Mouse (Mus musculus) cerebellum, adult 9-10 months (tissue): ENCODE data around the gene Slc16a4.
"Not testable (repeated sequence)": the region's sequence is repeated elsewhere in the genome, so short reads cannot be mapped to it uniquely, and the experiment has no call there.

Experiments
- DNase-seq: peaks from one replicate; pipeline ENCODE4 v3.0.0; 2022

Gene Slc16a4

DNA sequence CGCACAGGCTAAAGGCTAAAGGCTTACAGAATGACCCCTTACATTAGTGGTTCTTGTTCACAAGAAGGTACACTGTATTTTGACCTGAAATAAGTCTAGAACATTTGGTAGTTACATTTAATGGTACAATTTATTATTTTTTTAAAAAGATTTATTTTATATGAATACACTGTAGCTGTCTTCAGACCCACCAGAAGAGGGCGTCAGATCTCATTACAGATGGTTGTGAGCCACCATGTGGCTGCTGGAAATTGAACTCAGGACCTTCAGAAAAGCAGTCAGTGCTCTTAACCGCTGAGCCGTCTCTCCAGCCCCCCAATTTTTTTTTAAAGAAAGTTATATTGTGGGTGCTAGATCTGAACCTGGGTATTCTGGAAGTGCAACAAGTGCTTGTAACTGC is 5.9 kb downstream of the Slc16a4 start:
- not testable (repeated sequence) for DNase-seq

DNA sequence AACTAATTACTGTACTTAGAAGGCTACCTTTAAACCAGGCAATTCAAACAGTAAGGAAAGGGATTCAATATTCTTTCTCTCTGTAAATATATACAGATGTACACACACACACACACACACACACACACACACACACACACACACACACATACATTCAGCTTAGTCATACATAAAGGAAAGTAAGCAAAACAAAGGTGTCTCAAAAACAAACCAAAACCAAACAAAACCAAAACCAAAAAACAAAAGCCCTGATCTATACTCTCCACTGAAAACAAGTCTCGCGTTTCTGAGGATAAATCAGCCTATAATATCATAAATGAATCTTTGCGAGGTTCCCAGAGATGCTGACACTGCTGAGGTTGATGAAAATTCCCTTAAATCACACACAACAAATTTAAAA is 26.3 kb downstream of the Slc16a4 start:
- no peak for DNase-seq

DNA sequence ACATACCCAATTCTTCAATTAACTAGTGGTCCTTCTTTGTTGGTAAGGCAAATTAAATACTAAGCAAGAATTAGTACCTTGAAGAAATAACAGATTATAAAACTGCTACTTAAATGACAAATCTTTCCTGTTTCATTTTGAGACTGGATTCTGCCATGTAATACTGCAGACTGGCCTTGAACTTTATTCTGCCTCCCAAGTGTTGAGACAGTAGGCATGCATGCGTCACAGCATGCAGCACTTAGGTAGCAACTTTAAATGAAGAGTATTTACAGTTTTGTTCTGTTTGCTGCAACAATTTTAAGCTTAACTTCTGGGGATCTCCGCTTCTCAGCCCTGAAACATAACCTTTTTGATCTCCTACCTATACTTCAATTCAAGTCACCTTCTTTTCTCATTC is 30.1 kb downstream of the Slc16a4 start:
- DNase-seq: no peak

DNA sequence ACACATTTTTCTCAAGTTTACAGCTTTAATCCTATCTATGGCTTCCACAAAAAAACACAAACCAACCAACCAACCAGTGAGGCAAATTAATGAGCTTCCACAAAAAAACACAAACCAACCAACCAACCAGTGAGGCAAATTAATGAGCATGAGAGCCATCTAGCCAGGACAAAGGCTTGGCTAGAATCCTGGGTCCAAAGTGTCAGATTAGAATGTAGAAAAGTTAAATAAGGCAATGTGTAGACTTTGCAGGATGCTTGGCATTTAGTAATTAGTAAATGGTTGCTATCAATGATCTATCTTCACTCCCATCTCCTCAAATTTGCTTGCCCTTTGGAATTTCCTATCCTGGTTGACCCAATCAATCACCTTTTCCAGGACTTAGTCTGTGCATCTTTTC is 30.7 kb downstream of the Slc16a4 start:
- no peak for DNase-seq

DNA sequence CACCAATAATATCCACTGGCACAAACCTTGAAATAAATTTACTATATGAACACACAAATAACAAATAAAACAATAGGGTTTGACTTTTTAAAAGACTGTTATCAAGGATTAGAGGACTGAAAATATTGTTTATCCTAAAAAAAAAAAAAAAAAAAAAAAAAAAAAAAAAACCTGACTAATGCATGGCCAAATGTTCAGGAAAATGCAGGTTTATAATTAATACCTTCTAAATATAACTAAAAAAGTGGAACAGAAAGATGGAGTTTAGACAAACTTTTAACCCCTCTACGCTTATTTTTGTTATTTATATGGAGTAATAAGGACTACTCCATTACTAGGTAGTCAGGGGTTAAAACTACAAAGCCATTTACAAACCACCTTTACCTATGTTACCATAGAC is 35.4 kb downstream of the Slc16a4 start:
- no peak for DNase-seq

DNA sequence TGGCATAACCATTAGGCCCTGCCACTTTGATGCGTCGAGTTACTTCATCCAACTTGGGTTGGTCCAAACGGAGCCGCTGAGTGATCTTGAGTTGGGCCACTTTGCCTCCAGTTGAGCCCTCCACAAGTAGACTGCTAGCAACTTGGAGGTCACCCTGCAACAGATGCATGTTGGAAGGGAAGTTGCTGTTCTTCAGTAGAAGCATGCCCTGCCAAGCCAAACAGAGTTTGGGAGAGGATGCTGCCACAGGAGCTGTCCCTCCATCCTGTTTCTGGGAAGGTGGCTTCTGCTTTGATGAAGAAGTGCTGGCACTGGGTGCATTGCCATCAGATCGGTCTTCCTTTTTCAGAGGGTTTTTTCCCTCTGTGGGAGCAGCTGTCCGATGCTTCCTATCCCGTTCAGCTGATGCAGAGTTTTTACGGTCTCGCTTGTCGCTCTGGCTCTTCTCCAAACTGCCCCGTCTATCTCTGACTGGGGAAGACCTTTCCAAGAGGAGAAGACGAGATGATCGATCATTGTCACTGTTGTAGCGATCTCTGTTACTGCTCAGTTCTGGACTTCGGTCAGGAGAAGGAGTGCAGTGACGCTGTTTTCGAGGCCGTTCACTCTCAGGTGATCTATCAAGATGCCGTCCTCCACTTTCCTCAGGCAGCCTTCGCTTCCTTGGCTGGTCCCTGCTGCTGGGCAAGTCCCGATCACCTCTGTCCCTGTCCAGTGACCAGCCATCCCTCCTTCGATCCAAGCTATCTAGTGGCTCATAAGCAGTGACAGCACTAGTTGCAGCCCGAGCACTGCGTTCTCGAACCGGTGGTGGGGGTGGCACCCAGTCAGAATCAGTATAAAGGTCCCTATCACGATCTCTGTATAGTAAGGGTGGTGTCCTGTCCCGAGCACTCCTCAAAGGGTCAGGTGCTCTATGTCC is 39.7 kb downstream of the Slc16a4 start:
- DNase-seq: peak; percentile 41

DNA sequence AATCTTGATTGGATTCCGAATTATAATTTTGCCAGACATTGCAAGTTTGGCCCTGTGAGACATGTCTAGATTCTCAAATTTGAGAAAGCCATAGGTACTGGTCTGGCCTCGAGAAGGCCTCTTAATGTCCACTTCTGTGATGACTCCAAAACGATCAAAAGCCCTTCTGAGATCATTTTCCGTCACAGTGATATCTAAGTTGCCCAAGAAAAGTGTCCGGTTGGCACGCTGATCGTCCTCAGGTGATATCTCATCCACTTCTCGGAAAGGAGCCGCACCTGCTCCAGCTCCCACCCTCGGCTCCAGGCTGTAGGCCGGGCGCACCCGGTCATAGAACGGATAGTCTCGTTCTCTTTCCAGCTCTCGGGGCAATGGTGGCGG is 40.7 kb downstream of the Slc16a4 start:
- DNase-seq: peak; percentile 63

DNA sequence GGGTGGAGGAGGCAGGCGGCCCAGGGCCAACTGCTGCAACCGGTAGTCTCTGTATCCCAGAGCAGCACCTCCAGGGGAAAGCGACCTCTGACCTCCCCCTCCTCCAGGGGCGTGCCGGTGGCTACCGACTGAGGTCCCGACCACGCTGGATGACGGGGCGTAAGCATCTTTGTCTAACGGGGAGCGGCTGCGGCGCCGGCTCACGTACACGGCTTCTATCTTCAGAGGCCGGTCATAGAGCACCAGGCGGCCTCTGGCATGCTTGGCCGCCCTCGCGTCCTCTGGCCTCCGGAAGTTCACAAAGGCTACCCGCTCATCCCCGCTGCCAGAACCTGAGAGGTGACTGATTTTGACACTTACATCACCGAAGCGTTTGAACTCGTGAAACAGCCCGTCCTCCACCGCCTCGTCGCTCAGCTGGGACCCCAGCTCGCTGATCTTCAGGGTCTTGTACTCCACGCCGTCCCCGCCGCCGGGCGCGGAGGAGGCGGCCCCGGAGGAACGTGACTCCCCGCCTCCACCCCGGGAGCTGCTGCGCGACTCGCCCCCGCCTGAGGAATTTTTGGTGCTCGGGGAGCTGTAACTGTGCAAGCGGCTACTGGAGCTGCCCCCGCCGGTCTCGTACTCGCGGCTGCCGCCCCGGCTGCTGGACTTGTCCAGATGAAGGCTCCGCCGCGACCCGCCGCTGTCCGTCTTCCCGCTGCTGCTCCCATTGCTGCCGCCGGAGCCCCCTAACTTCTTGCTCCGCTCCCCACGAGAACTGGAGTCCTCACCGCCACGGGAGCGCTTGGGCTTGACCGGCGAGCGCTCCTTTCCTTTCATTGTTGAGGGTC is 41.3 kb downstream of the Slc16a4 start:
- DNase-seq: no peak

DNA sequence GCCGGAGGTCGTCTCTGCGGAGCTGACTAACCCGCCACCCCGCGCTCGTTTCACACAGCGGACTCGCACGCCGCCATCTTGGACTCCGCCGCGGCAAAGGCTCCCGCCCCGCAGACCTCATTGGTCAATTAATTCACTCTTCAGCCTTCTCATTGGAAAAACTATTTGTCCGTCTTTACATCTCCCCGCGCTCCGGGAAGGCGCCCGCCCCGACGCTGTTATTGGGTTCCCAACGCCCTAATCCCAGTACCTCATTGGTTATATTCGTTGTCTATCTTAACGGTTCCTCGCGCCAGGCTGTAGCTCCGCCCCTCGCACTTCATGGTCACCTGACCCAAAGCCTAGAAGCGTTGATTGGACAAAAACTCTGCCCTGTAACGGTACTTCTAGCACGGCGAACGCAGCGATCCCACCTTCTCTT is 41.9 kb downstream of the Slc16a4 start:
- DNase-seq: peak; percentile 100

DNA sequence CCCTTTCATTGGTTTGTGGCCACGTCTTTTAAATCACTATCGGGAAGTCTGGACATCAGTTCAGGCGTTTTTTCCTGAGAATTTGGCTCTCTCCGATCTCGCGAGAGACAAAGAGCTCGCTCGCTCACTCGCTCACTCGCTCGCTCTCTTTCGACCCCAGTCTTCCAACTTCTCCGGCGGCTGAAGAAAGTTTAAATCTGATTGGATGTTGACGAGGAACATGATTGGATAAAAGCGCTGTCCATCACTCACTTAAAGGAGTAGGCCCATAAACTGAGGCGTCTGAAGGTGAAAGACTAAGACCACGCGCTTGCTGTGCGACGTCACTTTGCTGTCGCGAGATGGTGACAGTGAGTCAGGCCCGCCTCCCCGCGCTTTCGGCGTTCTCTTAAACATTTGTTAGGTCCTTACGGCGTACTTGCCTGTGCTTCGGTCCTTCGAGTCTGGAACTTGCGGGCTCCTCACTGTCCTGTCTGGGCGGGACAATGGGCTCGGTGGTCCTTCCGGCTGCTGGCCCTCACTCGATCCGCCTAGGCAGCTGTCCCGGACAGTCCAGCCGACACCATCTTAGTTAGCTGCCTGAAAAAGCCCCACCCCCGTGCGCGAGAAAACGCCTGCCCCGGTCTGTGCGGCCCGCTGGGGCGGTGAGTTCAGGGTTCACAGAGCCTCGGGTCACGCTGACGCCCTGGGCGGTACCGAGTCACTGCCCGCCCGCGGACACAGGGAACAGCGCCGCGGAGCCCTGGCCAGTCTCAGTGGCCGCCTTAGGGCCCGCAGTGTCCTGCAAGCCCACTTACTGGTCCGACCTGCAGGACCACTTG is 42.6 kb downstream of the Slc16a4 start, which contains the start of gene Rbm15:
Gene Rbm15 (minus strand): TSS at position 293 of the 821 bp plus-strand sequence.
- DNase-seq: peak; percentile 100

DNA sequence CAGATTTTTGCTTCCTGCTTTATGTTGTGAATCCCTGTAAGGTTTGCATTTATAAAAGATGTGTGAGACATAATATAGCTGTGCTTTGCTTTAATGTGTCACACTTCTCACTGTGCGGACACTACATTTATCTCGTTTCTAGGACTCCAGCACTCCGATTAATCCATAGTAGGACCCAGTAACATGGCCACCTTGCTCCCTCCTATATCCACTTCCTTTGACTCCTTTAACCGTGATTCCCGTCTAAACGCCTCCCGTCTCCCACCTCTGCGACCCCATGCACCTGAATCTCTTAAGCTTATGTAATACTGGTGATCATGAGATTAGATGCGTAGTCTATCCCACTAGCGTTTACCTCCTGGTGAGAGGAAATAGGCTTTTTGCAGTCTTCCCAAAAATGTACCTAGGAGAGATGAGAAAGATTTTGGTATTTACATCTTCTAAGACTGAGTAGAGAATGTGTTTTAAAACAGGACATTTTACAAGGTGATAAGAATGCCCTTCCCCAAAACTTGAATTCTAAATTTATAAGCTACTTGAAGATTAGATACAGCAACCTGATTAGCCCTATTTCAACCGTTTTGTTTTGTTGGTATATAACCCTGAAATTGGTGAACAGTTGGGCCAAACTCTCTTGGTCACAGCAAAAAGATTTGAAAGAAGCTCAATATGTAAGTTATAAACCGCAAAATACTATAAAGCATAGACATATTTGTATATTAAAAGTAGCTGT is 43.3 kb downstream of the Slc16a4 start:
- no peak for DNase-seq

DNA sequence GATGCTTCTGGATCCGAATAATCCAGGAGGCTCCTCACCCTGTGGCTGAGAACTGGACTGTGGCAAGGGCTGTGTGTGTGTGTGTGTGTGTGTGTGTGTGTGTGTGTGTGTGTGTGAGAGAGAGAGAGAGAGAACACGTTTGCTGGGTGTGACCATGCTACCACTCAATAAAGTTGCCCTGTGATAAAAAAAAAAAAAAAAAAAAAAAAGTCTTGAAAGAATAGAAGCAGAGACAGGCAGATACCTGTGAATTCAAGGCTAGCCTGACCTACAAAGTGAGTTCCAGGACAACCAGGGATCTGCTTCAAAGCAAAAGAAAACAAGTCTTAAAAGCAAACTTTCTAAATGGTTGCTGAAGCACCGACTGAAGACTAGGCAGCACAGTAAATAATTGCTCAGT is 52.9 kb downstream of the Slc16a4 start:
- no peak for DNase-seq

DNA sequence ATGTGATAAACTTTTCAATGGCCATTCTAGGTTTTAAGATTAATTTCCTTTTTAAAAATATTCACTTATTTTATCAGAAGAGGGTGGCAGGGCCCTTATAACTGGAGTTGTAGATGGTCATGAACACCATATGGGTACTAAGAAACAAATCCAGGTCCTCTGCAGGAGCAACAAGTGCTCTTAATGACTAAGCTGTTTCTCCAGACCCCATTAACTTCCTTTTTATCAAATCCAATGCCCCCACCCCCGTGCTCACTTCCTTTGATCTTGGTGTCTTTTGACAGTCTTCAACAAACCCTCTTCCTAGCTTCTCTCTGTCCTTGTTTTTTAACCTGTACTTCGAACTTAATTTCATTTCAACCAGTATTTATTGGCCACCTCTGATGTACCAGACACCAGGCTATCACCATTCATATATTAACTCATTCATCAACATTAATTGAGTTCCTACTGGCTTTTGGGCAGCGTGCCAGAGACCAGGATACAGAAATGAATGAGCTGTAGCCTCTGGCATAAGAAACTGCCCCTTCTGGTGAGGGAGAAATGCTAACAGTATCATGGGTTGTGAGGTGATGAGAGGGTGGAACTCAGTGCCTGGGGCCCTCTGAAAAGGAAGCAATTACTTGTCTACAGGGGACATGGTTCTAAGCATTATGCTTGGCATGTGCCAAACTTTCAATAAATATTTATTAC is 54.1 kb downstream of the Slc16a4 start:
- no peak for DNase-seq

DNA sequence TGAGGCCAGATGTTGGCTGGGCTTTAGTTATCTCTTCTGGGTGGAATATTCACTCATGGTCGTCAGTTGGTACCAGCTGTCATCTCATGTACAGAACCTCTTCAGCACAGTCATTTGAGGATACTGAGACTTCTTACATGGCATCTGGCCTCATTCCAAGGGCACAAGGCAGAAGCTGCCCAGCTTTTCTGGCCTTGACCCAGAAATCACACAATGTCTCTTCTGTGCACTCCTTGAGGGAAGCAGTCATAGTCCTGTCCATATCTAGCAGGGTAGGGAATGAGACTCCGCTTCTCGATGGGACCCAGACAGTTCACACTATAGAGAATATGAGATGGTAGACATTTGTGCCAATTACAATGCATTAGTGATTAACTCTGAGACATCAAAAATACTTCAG is 58.0 kb downstream of the Slc16a4 start:
- DNase-seq: no peak

DNA sequence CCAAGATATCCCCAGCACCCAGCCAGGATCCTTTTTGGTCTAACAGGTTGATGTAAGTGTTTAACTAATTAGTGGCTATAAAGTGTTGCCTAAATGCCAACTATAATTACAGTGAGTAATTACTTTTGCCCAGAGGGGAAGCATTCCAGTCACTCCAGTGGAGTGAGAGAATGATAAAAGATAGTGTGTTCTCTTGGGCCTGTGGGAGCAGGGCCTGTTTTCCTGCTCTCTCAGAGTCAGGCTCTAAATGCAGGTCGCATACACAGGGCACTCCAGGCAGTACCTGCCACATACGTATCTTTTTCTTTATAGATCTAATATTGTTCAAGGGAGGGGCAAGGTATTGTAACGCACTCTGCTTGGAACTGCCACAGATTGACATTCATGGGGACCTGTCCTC is 60.7 kb downstream of the Slc16a4 start:
- no peak for DNase-seq

DNA sequence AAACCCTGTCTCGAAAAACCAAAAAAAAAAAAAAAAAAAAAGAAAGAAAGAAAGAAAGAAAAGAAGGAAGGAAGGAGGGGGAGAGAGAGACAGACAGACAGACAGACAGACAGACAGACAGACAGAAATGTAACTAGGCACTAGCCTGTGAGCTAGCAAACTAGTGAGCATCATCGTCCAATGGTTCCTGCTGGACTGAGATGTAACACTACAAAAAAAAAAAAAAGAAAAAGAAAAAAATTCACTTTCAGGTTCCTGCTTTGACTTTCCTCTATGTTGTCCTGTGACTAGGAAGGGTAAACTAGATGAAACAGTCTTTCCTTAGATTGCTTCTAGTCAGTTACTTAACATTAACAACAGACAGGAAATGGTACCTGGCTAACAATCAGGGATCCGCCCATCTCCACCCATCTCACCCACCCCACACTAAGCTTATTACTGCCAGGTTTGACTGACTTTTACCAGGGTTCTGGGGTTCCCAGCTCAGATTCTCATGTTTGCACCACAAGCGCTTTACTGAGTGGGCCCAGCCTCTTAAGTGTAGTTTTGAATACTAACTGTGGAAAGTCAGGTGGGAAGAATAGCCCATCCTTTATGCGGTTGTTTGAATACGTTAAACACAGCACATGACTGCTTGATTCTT is 64.7 kb downstream of the Slc16a4 start:
- no peak for DNase-seq

DNA sequence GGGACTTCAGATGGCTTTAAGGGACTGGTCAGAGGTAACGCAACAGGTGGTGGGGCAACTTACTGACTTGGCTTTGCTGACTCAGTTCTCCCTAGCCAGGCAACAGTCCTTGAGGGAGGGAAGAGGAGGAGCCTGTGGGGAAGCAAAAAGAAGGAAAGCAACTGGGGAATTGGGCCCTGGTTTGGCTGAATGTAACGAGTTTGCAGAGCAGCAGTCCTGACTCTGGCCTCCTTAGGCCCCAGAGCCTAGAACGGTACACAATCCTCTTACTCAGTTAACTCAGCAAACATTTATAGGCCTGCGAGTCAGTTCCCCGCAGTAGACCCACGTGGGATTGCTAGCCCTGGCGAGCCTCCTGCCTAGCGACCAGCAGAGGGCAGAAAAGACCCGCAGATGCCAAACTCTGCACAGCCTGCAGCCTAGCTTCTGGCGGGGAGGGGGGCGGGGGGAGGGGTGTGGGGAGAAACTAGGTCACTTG is 66.0 kb downstream of the Slc16a4 start:
- peak; percentile 86 for DNase-seq

DNA sequence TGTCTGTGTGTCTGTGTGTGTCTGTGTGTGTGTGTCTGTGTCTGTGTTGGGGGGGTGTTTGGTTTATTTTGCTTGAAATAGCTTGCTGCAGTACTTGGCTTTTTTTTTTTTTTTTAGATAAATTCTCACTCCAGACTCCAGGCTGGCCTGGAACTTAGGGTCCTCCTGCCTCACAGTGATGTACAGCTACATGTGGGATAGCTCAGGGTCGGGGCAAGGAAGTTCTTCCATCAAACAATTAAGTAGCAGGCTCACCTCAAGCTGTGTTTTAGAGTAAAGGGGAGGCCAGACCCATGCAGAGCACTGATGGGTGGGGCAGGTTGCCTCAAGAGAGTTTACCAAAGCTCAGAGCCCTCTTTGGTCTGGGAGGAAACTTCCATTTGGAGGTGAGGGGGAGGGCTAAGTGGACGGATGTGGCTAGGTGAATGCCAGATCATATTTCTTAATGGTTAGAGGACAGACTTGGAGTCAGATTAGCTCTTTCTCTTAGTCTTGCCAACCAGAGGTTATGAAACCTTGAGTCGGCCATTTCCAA is 66.7 kb downstream of the Slc16a4 start:
- no peak for DNase-seq

DNA sequence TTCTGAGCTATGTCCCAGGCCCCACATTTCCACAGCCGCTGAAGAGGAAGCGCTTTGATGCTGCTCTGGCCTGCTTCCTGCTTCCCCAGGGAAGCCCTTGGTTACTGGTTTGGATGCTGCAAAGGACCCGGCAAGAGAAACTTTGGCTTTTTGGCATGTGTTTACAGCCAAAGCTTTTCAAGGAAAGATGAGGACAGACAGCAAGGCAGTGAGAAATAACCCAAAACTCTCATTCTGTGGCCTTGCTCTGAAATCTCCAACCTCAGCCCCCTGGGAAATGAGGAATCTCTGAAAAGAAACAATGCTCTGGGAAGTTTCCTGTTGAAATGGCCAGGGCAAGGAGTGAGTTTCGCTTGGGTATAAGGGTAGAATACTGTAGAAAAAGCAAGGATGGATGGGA is 69.3 kb downstream of the Slc16a4 start:
- DNase-seq: no peak
